ENCODE assay signal across 12 mouse cellular contexts in the genomic region with DNA sequence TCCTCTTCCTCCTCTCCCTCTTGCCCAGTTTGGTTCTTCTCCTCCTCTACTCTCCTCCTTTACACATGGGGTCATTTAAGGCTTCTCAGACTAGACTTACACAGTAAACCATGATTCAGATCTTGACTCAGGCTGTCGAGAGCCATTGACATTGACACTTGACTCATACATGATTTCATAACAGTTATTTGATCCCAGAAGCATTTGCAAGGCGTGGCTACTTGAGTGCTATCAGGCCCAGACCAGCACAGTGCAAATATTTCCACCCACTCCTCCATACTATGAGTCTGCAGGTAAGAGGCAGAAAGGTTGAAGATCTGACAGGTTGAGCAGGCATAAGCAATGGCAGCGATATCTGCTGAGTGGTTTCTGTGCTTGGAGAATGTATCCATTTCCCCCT.
DNase-seq lines count a peak whose midpoint lies in the region; ATAC-seq and TF ChIP-seq lines count a peak whose summit lies in the region.
"Had no signal": no experiment of that assay in that cellular context is flagged by ENCODE, and none has a peak within 500 bp of the region (broad histone marks: within the 10 kb centered on the region; RNA-seq: fewer than 3 reads in every experiment).

No protein-coding gene starts in this region.

- H3K9ac ChIP-seq in liver, embryonic 14.5 days (replicated peaks): no peak overlapping the region
- H3K9ac ChIP-seq in lung, embryonic 15.5 days: no peak overlapping the region
- no peak overlapping the region for H3K9ac ChIP-seq in stomach, embryonic 16.5 days (ENCODE audit: low read length)

- no peaks in the 10 kb centered on the region for H3K36me3 ChIP-seq in liver, embryonic 14.5 days (replicated peaks; ENCODE audit: control insufficient read depth, insufficient read depth, low read depth)
- H3K36me3 ChIP-seq in lung, embryonic 15.5 days: no peaks in the 10 kb centered on the region
- no peaks in the 10 kb centered on the region for H3K36me3 ChIP-seq in stomach, embryonic 16.5 days (ENCODE audit: control insufficient read depth, insufficient read depth, low read length)

- H3K4me2 ChIP-seq in liver, embryonic 14.5 days (ENCODE audit: low read depth): no peak overlapping the region
- H3K4me2 ChIP-seq in lung, embryonic 15.5 days: no peak overlapping the region
- H3K4me2 ChIP-seq in stomach, embryonic 16.5 days (ENCODE audit: low read depth, low read length): no peak overlapping the region

- peak; percentile 57; the same call in 1 of the 2 replicates for ATAC-seq in liver, embryonic 14.5 days (ENCODE audit: insufficient read depth)
- ATAC-seq in lung, embryonic 15.5 days (ENCODE audit: borderline replicate concordance, extremely low read depth, low FRiP score, low TSS enrichment): peak; percentile 87
- peak; percentile 82 for ATAC-seq in stomach, embryonic 16.5 days (ENCODE audit: insufficient read depth, low FRiP score)
- no peak for ATAC-seq in monocyte, adult 5-6 weeks (replicated peaks; ENCODE audit: insufficient number of reproducible peaks, low FRiP score, low TSS enrichment, poor library complexity, severe bottlenecking)

- no peak for TF ChIP-seq CTCF in liver, embryonic 14.5 days (IDR thresholded peaks at IDR 0.05; ENCODE audit: low read depth)

- H3K9me3 ChIP-seq in liver, embryonic 14.5 days (ENCODE audit: control insufficient read depth, low read length): no peaks in the 10 kb centered on the region
- no peaks in the 10 kb centered on the region for H3K9me3 ChIP-seq in lung, embryonic 15.5 days
- H3K9me3 ChIP-seq in stomach, embryonic 16.5 days (replicated peaks; ENCODE audit: control insufficient read depth, low read length): no peaks in the 10 kb centered on the region

- no peak for TF ChIP-seq EP300 in liver, embryonic 14.5 days (IDR thresholded peaks at IDR 0.05; ENCODE audit: low read depth)

- no peak overlapping the region for H3K4me3 ChIP-seq in liver, embryonic 14.5 days (ENCODE audit: insufficient read depth in 1 of 2, low read depth in 2 of 2, low read length in 2 of 2)
- no peak overlapping the region for H3K4me3 ChIP-seq in lung, embryonic 15.5 days
- H3K4me3 ChIP-seq in stomach, embryonic 16.5 days (replicated peaks; ENCODE audit: low read length): no peak overlapping the region
- H3K4me3 ChIP-seq: heart, adult 2 months had no signal

- no peak for DNase-seq in liver, embryonic 14.5 days (ENCODE audit: low read depth in 3 of 3, low spot score in 3 of 3)
- DNase-seq in liver: no peak
- peak; percentile 14 to 26 for DNase-seq in adrenal gland, postnatal 36 days
- DNase-seq in thymus, adult 18-20 months: no peak
- no peak for DNase-seq in heart, adult 9 months (ENCODE audit: low spot score in 2 of 2)
- DNase-seq: heart, adult 2 months; kidney, adult 11 months; spleen, adult 18-20 months; thymus, adult 2 months had no signal

- WGBS in liver, embryonic 14.5 days (ENCODE audit: insufficient replicate concordance): 46% methylated on average over 3 of the region's 3 CpGs
- whole genome bisulfite sequencing in lung, embryonic 15.5 days: 49% methylated on average over 3 of the region's 3 CpGs
- WGBS in stomach, embryonic 16.5 days: 60% methylated on average over 3 of the region's 3 CpGs

- peaks cover 0 to 3% of the 10 kb centered on the region in 2 experiments; a peak in 2 of 4 replicates for H3K4me1 ChIP-seq in liver, embryonic 14.5 days (replicated peaks; ENCODE audit: control insufficient read depth in 2 of 2, insufficient read depth in 2 of 2, low read length in 1 of 2)
- H3K4me1 ChIP-seq in lung, embryonic 15.5 days: peaks cover 6% of the 10 kb centered on the region; the same call in 1 of the 2 replicates
- H3K4me1 ChIP-seq in stomach, embryonic 16.5 days (ENCODE audit: control insufficient read depth, insufficient read depth, low read length): no peaks in the 10 kb centered on the region

- H3K27ac ChIP-seq in liver, embryonic 14.5 days: no peak overlapping the region
- no peak overlapping the region for H3K27ac ChIP-seq in lung, embryonic 15.5 days
- H3K27ac ChIP-seq in stomach, embryonic 16.5 days (ENCODE audit: low read length): no peak overlapping the region
- H3K27ac ChIP-seq: heart, adult 2 months had no signal

- no peaks in the 10 kb centered on the region for H3K27me3 ChIP-seq in liver, embryonic 14.5 days (ENCODE audit: control insufficient read depth, insufficient read depth, low read length)
- H3K27me3 ChIP-seq in lung, embryonic 15.5 days: no peaks in the 10 kb centered on the region
- H3K27me3 ChIP-seq in stomach, embryonic 16.5 days (ENCODE audit: control insufficient read depth, insufficient read depth, low read length): no peaks in the 10 kb centered on the region

Comparison
In these comparisons a context has a peak if more than half of its experiments do, and no peak if none do; other contexts are left out.
1. DNase-seq: peak in adrenal gland, postnatal 36 days (2 of 2); none in liver, embryonic 14.5 days (0 of 3), liver (single experiment), thymus, adult 18-20 months (0 of 2) and heart, adult 9 months (0 of 2).